Mouse (Mus musculus): ENCODE results near the gene Wasf1. TPM values are rescaled to one million over a fixed set of nuclear protein-coding genes. Genes with fewer than 3 reads are reported as not detected.

Wasf1 gene
- polyA plus RNA-seq (2015; fragmentation: Nextera tagmentation; extraction: Ambion mirVana): 0.59 and 0.61 TPM in 2 replicates

DNA sequence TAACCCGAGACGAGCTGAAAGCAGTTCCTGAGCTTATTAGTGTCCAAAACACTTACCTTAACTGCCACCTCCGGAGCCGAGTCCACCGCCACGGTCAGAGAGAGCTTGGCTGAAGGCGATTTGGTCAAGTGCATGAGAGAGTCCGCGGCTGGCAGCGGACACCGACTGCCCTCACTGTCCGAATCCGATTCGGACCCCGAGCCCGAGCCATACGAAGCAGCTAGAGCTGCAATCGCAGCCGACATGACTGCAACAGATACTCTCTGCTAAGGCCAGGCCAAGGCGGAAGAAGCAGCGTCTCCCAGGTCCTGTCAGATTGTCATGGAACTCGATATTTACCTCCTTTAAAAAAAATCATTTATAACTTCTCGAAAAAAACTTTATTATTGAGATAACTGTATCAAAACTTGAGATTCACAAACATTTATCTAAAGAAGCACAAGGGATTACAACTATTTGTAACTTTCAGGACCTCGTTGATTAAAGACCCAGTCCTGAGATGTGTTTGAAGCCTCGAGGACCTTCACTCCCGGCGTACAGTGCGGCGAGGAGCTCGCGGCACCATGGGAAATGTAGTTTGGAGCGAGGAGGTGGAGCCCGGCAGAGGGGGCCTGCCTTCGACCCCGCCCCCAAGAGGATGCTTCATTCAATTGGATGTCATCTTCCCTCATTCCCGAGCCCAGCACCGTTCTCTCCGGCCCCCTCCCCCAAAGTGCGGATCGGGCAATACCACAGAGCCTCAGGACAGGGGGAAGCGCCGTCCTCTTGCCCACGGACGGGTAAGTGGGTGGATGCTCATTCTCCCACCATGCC, at the start of gene Wasf1, which contains the start of gene Cdc40:
Gene Wasf1 (plus strand): TSS at position 645 of the 813 bp plus-strand sequence.
Gene Cdc40 (minus strand): TSS at position 481 of the 813 bp plus-strand sequence.
- Histone ChIP-seq H3K9ac (replicated peaks) (peak within 1 kb of the TSS; percentile 92), H3K36me3 (replicated peaks; ENCODE audit: insufficient read depth, low read length) (peaks cover 2% of the 10 kb centered on the region; the same call in 1 of the 2 replicates), H3K9me3 (ENCODE audit: low read length) (no peaks in the 10 kb centered on the region), H3K27me3 (ENCODE audit: insufficient read depth, low read length) (peaks cover 16% of the 10 kb centered on the region), H3K4me2 (ENCODE audit: low read depth, low read length) (peak within 1 kb of the TSS; percentile 99), H3K27ac (ENCODE audit: low read depth) (peak within 1 kb of the TSS; percentile 86), H3K4me3 (ENCODE audit: low read depth, low read length) (peak within 1 kb of the TSS; percentile 91), H3K4me1 (ENCODE audit: insufficient read depth) (peaks cover 17% of the 10 kb centered on the region)
- ATAC-seq: peak; percentile 96
- WGBS (ENCODE audit: insufficient replicate concordance): under 1% methylated on average over 44 of the region's 44 CpGs
- peak; percentile 94 for DNase-seq
- TF ChIP-seq CTCF (IDR thresholded peaks at IDR 0.05; ENCODE audit: low read depth) (no peak), EP300 (IDR thresholded peaks at IDR 0.05; ENCODE audit: low read depth) (peak; percentile 99)

DNA sequence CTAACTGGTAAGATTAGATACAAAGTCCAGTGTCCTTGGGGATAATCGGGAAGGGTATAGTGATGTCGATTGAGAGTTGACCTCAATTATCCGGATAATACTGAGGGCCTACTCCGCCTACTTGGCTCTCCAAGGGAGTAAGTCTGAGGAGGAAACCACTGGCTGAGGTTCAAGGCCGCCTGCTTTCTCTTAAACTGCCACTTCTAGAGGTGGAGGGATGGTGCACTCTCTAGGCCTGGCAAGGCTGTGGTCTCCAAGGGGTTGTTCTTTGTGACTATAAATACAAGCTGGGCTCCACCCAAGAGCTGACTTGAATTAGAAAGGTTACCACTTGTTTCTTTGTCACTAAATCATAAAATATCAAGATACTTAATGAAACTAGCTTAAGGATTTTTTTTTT, 43.2 kb upstream of the Wasf1 start:
- H3K27ac ChIP-seq (ENCODE audit: low read depth): no peak overlapping the region
- H3K4me2 ChIP-seq (ENCODE audit: low read depth, low read length): no peak overlapping the region
- H3K27me3 ChIP-seq (ENCODE audit: insufficient read depth, low read length): no peaks in the 10 kb centered on the region
- H3K4me1 ChIP-seq (ENCODE audit: insufficient read depth): no peaks in the 10 kb centered on the region
- DNase-seq (no peak), ATAC-seq (no peak)
- TF ChIP-seq EP300 (IDR thresholded peaks at IDR 0.05; ENCODE audit: low read depth): no peak
- TF ChIP-seq CTCF (IDR thresholded peaks at IDR 0.05; ENCODE audit: low read depth): no peak
- WGBS (ENCODE audit: insufficient replicate concordance): 79% methylated on average over 5 of the region's 5 CpGs
- H3K9ac ChIP-seq (replicated peaks): no peak overlapping the region
- H3K4me3 ChIP-seq (ENCODE audit: low read depth, low read length): no peak overlapping the region
- H3K36me3 ChIP-seq (replicated peaks; ENCODE audit: insufficient read depth, low read length): peaks cover 53% of the 10 kb centered on the region
- H3K9me3 ChIP-seq (ENCODE audit: low read length): no peaks in the 10 kb centered on the region

DNA sequence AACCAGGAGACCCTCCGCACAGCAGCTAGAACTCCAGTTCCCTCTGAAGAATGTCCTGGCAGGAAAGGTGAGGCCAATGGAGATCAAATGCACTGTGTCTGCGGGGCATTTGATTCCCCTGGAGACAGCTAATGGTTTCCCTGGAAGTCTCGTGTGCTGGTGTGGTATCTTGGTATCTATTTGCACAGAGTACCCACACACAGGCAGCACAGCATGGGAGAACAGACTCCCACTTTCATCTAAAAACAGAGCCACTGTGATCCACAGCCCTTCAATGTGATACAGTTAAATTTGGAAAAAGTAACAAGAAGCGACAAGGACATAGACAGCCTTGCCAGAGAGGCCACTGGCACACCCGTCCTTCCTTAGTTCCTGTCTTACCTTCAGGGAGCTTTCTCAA, 39.4 kb upstream of the Wasf1 start:
- Histone ChIP-seq H3K27me3 (ENCODE audit: insufficient read depth, low read length) (no peaks in the 10 kb centered on the region), H3K4me3 (ENCODE audit: low read depth, low read length) (no peak overlapping the region), H3K9ac (replicated peaks) (no peak overlapping the region), H3K36me3 (replicated peaks; ENCODE audit: insufficient read depth, low read length) (peaks cover 59% of the 10 kb centered on the region), H3K4me2 (ENCODE audit: low read depth, low read length) (no peak overlapping the region), H3K9me3 (ENCODE audit: low read length) (no peaks in the 10 kb centered on the region), H3K4me1 (ENCODE audit: insufficient read depth) (no peaks in the 10 kb centered on the region), H3K27ac (ENCODE audit: low read depth) (no peak overlapping the region)
- ATAC-seq: no peak
- TF ChIP-seq EP300 (IDR thresholded peaks at IDR 0.05; ENCODE audit: low read depth): no peak
- no peak for TF ChIP-seq CTCF (IDR thresholded peaks at IDR 0.05; ENCODE audit: low read depth)
- WGBS (ENCODE audit: insufficient replicate concordance): 91% methylated on average over 5 of the region's 5 CpGs
- no peak for DNase-seq

DNA sequence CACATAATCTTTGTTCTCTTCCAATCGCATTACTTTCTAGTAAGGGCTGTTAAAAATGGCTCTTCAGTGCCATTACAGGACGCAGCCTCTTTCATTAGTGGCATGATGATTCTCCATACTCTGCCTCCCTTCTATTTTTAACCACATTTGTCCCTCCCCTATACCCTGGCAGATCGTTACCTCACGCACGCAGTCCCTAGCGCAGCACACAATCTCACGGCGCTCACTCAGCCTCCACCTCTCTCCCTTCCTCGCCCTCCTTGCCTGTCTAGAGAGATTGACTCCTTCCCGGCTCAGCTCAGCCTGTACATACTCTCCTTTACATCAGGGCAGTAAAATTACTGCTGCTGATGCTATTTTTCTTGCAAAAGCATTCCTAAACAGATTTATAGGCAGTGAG, 38.7 kb upstream of the Wasf1 start:
- TF ChIP-seq EP300 (IDR thresholded peaks at IDR 0.05; ENCODE audit: low read depth) (no peak), CTCF (IDR thresholded peaks at IDR 0.05; ENCODE audit: low read depth) (no peak)
- Histone ChIP-seq H3K36me3 (replicated peaks; ENCODE audit: insufficient read depth, low read length) (peaks cover 63% of the 10 kb centered on the region), H3K27ac (ENCODE audit: low read depth) (no peak overlapping the region), H3K4me3 (ENCODE audit: low read depth, low read length) (no peak overlapping the region), H3K4me2 (ENCODE audit: low read depth, low read length) (no peak overlapping the region), H3K4me1 (ENCODE audit: insufficient read depth) (no peaks in the 10 kb centered on the region), H3K9ac (replicated peaks) (no peak overlapping the region), H3K9me3 (ENCODE audit: low read length) (no peaks in the 10 kb centered on the region), H3K27me3 (ENCODE audit: insufficient read depth, low read length) (no peaks in the 10 kb centered on the region)
- ATAC-seq: no peak
- DNase-seq: no peak
- 79% methylated on average over 10 of the region's 10 CpGs for WGBS (ENCODE audit: insufficient replicate concordance)

DNA sequence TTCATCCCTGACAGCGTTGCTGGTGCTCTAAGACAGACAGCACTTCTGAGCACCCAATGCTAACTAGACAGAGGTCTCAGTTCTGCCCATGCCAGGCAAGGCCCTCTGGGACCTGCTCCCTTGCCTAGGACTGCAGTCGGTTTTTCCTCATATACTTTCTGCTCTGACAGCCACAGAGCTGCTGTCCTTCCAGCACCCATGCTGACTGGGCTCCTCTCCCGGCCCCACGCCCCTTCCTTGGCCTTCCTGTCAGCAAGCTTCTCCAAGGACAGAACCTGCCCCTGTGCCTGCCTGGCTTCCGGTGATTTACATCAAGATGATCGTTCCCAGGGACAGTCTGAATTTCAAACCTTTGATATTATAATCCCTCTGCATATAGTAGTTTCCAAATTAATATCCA, 37.6 kb upstream of the Wasf1 start:
- H3K4me3 ChIP-seq (ENCODE audit: low read depth, low read length): no peak overlapping the region
- no peaks in the 10 kb centered on the region for H3K4me1 ChIP-seq (ENCODE audit: insufficient read depth)
- 78% methylated on average over 6 of the region's 6 CpGs for WGBS (ENCODE audit: insufficient replicate concordance)
- H3K27me3 ChIP-seq (ENCODE audit: insufficient read depth, low read length): no peaks in the 10 kb centered on the region
- no peaks in the 10 kb centered on the region for H3K9me3 ChIP-seq (ENCODE audit: low read length)
- H3K27ac ChIP-seq (ENCODE audit: low read depth): no peak overlapping the region
- no peak overlapping the region for H3K9ac ChIP-seq (replicated peaks)
- no peak overlapping the region for H3K4me2 ChIP-seq (ENCODE audit: low read depth, low read length)
- DNase-seq: no peak
- peaks cover 61% of the 10 kb centered on the region for H3K36me3 ChIP-seq (replicated peaks; ENCODE audit: insufficient read depth, low read length)
- TF ChIP-seq EP300 (IDR thresholded peaks at IDR 0.05; ENCODE audit: low read depth) (no peak), CTCF (IDR thresholded peaks at IDR 0.05; ENCODE audit: low read depth) (no peak)
- ATAC-seq: no peak

DNA sequence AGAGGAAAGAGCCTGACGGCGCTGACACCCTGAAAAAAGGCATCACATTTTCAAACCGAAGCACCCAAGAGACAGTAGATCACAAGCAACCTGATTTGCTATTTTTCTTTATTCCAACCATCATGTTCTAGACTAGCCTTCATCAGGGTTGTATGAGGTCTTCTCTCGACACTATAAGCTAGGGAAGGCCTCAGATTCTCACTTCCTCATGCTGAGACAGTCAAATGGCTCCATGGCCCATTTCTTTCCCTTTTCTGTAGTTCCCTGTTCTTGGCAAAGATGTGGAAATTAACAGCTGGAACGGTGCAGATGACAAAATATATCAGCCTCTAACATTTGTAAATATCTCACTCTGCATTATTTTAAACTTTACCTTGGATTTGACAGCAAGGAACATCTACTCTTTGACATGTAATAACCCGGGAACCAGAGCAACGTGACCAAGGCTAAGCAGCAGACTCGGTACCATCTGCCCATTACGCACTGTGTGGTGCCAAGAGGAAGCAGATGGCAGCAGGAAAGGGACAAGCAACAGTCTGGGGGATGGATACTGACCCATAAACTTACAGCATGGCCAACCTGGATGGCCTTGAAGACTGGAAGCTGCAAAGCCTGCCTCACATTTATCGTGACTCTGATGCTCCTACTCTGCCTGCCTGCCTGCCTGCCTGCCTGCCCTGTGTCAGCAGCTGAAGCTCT, 36.0 kb upstream of the Wasf1 start:
- WGBS (ENCODE audit: insufficient replicate concordance): 82% methylated on average over 10 of the region's 10 CpGs
- H3K4me1 ChIP-seq (ENCODE audit: insufficient read depth): no peaks in the 10 kb centered on the region
- no peak for TF ChIP-seq EP300 (IDR thresholded peaks at IDR 0.05; ENCODE audit: low read depth)
- H3K36me3 ChIP-seq (replicated peaks; ENCODE audit: insufficient read depth, low read length): peaks cover 50% of the 10 kb centered on the region
- H3K4me2 ChIP-seq (ENCODE audit: low read depth, low read length): no peak overlapping the region
- ATAC-seq: peak; percentile 64
- no peaks in the 10 kb centered on the region for H3K9me3 ChIP-seq (ENCODE audit: low read length)
- H3K9ac ChIP-seq (replicated peaks): no peak overlapping the region
- H3K4me3 ChIP-seq (ENCODE audit: low read depth, low read length): no peak overlapping the region
- no peaks in the 10 kb centered on the region for H3K27me3 ChIP-seq (ENCODE audit: insufficient read depth, low read length)
- DNase-seq: no peak
- H3K27ac ChIP-seq (ENCODE audit: low read depth): no peak overlapping the region

All from liver, postnatal 0 days (tissue).